Mouse (Mus musculus) thymus, adult 18-20 months (tissue): ENCODE data around the gene Fgd6.
A peak's percentile ranks its signal among the peaks of the same experiment; 100 is the strongest.

ENCODE experiments used
- DNase-seq, 2 experiments: peaks; one replicate each; pipeline ENCODE4 v3.0.0; 2022; ENCODE audit warnings: mixed read lengths in 2 of 2

Fgd6 gene

DNA sequence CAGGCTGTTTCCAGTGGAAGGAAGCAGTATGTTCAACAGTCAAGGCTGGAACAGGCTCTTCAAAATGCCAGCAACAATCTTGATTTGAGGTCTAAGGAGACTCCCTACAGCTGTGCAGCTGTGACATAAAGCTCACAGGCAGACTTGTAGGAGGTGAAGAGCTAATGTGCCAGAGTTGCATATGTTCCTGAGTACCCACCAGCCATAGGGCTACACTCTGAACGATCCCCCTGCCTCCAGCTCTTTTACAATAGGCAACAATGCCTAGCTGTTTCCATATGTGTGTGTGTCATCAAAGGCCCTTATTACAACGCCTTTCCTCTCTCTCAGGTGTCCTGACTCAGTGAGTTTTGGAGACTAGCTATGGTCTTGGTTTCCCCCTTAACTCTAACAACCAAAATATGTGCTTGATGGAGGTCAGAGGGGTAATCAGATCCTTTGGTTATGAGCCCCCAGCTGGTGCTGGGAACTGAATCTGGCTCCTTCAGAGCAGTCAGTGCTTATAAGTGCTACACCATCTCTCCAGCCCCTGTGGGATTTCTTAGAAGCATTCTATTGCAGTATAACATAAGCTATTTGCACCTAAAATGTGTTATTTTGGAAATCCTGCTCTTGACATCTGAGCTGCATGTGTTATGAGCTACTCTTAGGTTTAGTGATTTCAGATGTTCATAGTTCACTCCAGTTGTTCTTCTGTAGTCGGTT is 104.6 kb downstream of the Fgd6 start:
- DNase-seq: no peak

DNA sequence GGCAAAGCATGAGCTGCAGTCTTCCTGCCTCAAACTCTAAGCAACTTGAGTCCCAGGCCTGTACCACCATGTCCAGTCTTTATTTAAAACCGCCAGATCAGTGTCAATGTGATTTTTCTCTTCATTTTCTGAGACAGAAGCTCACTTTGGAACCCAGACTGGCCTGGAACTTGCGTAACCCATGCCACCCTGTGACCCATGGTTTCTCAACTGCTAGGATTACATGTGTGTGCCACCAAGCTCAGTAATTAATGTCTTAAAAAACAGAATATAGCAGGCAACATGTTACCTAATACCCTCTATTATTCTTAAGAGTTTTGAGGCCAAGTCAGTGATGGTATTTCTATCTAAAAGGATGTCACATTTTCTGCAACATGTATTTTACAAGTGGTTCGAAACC is 106.6 kb downstream of the Fgd6 start:
- no peak for DNase-seq

DNA sequence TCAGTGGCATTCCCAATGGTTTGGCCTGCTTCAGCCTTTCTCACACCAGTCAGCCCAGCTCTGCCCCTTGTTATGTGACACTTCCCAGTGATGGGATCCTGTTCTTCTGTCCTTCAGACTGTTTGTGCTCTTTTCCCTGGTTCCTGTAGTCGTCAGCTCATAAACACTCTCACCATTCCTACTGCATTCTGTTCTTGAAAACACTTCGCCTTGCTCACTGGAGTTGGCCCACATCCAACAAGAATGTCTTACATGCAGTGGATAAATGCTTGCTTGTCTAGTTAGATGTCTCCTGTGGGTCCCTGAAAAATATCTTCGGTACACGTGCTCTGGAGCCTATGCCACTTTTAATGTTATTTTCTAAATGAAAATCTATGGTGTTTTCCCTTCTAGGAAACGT is 108.8 kb downstream of the Fgd6 start:
- no peak for DNase-seq

DNA sequence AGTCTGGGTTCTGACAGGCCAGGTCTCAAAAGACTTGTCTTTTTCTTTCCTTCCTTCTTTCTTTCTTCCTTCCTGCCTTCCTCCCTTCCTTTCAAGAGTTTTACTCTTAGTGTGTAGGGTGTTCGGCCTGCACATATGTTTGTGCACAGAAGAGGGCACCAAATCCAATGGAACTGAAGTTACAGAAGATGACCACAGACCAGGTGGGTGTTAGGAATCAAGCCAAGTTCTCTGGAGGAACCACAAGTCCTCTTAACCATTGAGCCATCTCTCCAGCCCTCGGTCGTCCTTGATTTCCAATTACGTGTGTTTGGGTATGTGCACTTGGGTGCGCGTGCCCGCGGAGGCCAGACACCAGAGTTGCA is 111.6 kb downstream of the Fgd6 start:
- no peak for DNase-seq

DNA sequence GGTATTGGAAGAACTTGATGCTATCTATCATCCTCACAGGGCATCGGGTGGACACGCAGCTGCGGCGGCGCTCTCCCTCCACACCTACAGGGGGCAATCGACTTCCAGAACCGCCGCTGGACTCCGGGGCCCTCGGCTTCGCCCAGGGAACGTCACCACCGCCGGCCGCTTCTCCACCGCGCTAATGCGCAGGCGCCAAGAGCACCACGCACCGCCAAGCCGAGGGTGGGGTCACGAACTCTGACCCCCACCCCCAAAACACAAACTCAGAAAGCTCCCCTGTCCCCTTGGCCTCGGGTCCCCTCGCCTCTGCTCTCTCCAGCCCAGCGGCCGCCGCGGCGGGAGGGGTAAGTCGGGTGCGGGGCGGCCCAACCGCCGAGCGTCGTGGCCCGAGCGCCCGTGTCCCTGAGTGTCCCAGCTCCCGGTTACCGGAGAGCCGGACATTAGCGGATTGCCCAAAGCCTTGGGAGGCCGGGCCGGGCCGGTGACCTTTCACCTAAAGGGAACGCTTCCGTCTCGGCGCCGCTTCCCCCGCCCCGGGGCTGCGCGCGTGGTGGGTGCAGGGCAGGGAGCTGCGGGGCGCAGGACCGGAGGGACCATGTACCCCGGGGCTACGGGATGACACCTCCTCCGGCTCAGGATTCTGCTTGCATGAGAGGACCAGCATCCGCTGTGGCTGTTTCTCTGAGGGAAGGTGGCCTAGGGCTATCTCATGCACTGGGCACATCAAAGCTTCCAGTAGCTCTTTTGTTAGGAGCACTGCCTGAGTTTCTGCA is 112.1 kb downstream of the Fgd6 start, which contains the start of gene Nr2c1:
Nr2c1 (plus strand) TSS at position 268 of the 776 bp plus-strand sequence.
- peak; percentile 64 to 69 for DNase-seq

DNA sequence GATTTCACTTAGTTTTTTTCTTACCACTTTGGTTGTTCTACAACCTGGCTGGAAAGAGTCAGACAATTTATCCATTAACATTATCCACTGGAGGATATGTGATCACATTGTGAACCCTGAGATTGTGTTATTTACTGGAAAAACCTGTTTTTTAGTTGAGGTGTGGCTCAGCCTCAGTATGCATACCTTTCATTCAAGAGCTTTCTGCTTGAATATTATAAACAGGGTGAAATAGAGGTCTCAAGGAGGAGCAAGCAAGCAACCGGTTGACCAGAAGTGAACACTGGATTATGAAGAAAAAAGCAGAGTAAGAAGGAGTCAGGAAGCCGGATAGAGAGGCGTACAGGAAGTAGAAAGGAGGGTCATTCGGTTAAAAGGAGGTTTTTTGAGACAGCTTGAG is 115.7 kb downstream of the Fgd6 start:
- no peak for DNase-seq

DNA sequence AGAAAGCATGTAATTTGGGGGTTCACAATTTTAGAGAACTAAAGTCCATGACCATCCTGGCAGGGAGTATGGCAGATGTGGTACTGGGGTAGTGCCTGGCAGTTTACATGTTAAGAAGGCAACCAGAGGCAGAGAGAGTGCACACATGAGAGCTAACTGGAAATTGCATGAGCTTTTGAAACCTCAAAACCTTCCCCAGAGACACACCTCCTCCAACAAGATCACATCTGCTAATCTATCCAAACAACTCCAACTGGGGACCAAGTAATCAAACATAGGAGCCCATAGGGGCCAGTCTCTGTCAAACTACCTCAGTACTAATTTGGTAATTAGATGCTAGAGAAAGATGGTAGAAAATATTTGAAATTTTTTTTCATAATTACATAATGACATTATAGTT is 118.0 kb downstream of the Fgd6 start:
- no peak for DNase-seq

DNA sequence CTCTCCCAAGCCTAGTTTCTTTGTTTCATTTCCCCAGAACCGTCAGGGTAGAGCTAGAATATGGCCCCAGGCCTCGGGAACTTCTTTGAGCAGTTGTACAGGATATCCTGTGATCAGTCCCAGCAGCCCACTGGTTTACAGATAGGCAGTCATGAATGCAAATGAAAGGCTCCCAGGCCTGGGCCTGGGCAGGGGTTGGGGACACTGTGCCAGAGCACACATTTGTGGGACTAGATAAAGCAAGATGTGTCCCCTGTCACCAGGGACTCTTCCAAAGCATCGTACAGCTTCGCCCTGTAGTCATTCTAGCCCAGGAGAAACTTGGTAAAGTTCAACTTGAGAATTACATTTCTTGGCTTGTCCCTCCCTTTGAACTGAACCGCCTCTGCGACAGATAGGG is 123.2 kb downstream of the Fgd6 start:
- DNase-seq: no peak

DNA sequence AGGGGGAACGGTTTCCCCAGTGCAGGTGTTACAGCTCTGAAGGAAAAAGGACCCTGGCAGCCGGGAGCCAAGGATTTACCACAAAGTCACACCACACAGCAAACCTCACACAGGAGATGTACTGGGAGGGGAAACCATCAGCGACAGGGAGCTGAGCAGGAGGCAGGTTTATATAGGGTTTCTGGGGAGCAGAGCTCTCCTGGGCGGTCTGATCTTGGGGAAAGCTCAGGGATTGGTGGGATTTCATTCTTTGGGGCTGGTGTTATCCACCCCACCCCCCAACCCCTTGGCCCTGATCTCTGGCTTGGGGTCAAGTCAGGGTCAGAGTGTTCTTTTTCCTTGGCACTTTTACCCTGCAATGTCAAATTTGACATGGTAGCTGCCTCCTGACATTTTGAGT is 123.6 kb downstream of the Fgd6 start:
- no peak for DNase-seq

DNA sequence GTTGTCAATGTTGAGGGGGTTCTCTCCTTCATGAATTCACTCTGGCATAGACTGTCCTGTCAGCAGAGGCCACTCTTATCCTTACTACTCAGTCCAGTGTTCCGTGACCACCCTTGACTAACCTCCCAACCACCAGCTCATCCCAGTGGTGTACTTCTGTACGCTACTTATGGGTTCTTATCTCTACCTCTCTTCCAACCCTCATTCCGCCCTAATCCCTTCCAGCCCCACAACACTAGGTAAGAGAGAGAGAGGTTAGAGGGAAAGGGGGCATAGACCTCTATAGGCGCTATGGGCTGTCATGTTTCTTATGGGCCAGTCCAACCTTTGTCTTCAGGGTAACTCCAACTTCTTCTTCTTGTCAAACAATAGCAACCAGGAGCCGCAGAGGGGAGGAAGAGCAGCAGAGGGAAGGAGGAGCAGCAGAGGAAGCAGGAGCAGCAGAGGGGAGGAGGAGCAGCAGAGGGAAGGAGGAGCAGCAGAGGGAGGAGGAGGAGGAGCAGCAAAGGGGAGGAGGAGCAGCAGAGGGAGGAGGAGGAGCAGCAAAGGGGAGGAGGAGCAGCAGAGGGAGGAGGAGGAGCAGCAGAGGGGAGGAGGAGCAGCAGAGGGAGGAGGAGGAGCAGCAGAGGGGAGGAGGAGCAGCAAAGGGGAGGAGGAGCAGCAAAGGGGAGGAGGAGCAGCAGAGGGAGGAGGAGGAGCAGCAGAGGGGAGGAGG is 125.4 kb downstream of the Fgd6 start:
- no peak for DNase-seq

DNA sequence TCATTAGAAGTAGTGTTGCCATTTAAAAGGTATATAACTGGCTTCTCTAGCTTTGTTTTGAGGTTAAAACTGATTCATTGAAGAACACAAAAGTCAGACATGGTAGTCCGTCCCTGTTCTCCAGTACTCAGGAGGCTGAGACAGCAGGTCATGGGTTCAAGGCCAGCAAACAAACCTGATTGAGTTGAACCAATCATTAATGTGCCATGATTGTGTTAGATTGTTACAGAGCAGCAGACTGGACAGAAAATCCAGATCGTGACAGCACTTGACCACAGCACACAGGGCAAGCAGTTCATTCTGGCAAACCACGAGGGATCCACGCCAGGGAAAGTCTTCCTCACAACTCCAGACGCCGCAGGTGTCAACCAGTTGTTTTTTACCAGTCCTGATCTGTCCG is 126.2 kb downstream of the Fgd6 start:
- no peak for DNase-seq

DNA sequence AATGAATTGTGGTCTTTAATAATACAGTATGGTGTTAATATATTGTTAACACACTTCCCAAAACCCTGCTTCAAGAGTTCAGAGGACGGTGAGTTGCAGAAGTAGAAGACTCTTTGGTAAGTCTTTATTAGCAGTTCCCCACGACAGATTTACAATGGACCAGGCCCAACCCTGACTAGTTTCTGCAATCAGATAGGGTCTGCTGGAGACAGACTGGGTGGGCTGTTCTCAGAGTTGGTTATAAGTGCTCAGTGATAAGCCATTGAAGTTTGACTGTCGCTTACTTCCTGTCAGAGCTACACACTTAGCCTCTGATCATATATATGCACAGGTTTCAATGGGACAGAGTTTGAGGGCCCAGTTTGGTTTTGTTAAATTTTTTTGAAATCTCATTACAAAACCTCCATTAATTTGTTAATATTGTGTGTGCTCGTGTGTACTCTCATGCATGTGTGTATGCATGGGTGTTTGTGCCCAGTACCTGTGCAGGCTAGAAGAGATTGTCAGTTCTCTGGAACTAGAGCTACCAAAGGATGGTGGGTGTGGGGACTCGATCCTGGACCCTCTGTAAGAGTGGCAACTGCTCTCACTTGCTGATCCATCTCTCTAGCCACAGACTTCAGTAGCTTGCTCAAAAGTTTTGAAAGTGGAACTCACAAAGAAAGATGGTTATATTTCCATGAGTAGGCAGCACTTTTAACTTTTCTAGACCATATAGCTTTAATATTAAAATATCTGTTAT is 128.5 kb downstream of the Fgd6 start:
- no peak for DNase-seq

DNA sequence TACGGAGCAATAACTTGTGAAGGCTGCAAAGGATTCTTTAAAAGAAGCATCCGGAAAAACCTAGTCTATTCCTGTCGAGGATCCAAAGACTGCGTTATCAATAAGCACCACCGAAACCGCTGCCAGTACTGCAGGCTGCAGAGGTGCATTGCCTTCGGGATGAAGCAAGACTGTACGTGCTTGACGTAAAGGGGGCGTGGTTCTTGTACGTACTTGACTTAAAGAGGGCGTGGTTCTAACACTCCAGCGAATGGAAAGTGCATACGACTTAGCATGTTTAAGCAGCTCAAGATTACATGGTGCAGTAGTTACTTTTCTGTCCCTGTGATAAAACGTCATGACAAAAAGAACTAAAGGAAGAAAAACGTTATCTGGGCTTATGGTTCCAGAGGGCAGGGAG is 129.6 kb downstream of the Fgd6 start:
- no peak for DNase-seq

DNA sequence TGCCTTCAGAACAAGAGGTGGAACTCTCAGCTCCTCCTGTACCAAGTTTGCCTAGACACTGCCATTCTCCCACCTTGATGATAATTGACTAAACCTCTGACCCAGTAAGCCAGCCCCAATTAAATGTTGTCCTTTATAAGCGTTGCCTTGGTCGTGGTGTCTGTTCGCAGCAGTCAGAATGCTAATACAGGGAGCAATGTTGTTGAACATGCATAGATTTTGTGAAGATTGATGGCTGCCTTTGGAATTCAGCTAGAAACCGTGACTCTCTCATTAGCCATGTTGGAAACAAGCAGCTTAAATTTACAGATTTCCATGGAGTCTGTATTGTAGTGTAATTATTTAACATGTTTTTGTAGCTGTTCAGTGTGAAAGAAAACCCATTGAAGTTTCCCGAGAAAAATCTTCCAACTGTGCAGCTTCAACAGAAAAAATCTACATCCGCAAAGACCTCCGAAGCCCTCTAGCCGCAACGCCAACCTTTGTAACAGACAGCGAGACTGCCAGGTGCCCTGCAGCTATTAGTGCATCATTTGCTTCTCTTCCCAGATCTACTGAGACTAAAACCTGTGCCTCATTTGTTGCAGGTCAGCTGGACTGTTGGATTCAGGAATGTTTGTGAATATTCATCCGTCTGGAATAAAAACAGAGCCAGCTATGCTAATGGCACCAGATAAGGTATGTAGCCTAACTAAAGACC is 131.4 kb downstream of the Fgd6 start:
- no peak for DNase-seq

DNA sequence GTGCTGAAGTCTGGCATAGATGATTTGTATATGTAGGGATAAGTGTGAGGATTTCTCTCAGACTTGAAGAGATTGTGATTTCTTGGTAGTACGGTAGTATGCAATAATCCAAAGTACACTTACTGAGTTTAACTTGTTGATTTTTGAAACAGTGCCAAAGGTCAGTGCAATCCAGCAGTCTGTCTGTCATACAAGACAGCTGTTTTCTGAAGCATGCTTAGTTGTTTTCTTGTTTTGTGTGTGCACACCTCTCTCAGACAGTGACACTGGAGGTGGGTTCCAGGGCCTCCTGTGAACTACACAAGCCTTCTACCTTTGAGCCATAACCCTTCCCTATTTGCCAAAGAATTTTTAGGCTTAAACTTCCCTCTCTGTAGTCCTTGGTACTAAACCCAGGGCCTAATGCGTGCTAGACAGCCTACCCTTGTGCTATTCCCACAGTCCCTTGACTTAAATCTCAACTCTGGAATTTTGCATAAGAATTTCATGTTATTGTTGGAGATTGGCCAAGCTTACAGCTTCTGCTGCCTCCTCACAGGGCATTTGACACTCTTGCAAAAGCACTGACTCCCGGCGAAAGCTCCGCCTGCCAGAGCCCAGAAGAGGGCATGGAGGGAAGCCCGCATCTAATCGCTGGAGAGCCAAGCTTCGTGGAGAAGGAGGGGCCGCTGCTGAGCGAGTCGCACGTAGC is 135.8 kb downstream of the Fgd6 start:
- DNase-seq: no peak

DNA sequence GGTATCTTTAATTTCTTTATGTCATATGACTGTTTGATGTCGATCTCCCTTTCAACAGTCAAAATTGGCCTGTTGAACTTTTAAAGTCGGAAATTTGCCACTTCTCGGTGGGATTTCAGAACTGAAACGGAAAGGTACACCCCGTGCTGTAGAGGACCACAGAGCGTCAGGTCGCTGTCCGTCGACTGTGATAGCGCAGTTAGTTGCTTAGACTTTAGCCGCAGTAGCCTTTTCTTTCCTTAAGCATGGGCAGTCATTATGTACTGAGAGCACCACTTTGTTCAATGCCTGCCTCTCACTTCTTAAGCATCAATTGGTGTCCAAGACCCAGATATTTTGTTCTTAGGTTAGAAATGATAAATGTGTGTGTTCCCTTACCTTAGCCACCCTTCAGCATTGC is 136.3 kb downstream of the Fgd6 start:
- no peak for DNase-seq

DNA sequence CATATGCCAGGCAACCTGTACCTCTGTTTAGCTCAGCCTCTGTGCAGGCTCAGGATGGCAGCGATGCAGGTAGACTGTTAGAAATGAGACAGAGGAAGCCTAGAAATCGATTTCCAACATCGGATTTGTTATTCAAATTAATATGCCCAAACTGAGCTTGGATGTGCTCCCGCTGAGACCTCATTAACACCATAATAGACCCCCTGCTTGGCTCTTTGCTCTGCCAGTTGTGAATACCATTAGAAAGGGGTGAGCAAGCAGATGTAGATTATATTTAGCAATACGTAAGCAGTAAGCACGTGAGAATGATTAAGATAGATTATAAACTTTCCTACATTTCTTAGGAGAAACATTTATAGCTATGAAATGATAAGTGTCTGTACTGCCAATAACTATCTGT is 136.9 kb downstream of the Fgd6 start:
- no peak for DNase-seq

DNA sequence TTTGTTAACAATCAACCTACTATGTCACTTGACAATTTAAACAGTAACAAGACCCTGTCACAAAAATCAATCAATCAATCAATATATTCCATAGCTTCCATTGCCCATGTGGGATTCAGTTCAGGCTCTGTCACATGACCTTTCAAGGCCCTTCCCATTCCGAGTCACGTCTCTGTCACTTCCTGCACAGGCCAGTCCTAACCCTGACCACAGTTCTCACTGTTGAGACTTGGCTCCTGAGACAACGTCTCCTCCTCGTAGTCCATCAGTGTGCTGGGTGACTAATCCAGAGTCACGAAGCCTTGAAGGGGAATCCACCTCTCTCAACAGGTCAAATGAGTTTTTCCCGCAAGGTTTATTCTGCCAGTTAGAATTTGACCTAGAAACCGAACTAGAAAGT is 138.9 kb downstream of the Fgd6 start:
- no peak for DNase-seq

DNA sequence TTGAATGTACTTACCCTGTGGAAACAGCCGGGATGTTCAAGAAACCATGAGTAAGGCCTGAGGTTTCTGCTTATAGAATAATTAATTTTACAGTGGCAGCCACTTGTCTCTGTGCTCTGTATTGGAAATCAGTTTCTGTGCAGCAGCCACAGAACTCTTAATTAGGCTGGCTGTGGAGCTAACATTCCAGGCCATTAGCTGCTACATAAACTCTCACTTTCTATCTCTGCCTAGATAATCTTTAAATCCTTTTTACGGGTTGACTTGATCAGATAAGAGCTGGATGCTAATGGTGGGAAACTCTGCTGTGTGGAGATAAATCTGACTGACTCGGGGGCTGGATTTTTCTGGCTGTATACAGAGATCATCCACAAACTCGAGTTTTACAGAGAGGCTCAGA is 147.4 kb downstream of the Fgd6 start:
- no peak for DNase-seq
